Mouse (Mus musculus): Measurements from ENCODE around the gene Klc4. TPM values are rescaled to one million over a fixed set of nuclear protein-coding genes. Genes with fewer than 3 reads are reported as not detected.

The Klc4 gene
- polyA plus RNA-seq, 1 experiment from 2014 or later, result 39.0 TPM

DNA sequence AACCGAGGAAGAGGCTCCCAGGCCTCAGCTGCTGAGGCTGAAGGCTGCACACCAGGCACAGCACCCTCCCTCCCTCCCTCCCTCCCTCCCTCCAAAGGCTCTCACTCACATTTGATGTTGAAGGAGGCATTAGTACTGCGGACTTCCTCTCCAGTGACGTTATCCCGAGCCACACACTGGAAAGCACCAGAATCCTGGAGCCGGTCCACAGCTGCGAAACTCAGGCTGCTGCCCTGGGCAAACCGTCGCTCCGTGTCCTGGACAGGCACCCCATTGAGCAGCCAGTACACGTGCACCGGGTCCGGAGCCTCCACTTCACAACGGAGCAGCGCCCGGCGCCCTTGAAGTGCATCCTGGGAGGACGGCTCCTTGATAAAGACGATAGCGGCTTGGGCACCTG lies 54.4 kb downstream of the Klc4 start:
- Histone ChIP-seq H3K27ac (no peak overlapping the region), H3K9ac (no peak overlapping the region), H3K9me3 (no peaks in the 10 kb centered on the region), H3K4me2 (no peak overlapping the region), H3K4me3 (replicated peaks) (no peak overlapping the region), H3K27me3 (no peaks in the 10 kb centered on the region), H3K36me3 (replicated peaks) (peaks cover 43% of the 10 kb centered on the region), H3K4me1 (peaks cover 9% of the 10 kb centered on the region)
- ATAC-seq (ENCODE audit: low FRiP score), result no peak
- 82% methylated on average over 19 of the region's 19 CpGs for WGBS

DNA sequence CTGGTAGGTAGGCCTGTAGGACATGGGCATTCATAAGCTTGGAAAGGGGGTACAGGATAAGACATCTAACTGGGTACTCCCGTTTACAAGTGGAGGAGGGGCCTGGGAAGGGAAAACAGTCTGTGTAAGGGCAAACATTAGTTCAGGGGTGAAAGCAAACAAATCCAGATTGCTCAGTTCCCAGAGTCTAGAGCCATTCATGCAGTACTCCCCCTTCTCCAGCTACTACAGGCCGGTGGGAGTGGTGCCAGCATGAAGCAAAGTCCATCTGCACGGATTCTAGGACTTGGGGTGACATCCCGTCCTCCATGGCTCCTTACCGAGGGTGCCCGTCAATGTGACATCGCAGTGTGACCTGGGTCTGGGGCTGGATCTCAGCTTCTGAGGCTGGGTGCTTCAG lies 55.4 kb downstream of the Klc4 start:
- no peak overlapping the region for H3K4me2 ChIP-seq
- peaks cover 52% of the 10 kb centered on the region for H3K36me3 ChIP-seq (replicated peaks)

DNA sequence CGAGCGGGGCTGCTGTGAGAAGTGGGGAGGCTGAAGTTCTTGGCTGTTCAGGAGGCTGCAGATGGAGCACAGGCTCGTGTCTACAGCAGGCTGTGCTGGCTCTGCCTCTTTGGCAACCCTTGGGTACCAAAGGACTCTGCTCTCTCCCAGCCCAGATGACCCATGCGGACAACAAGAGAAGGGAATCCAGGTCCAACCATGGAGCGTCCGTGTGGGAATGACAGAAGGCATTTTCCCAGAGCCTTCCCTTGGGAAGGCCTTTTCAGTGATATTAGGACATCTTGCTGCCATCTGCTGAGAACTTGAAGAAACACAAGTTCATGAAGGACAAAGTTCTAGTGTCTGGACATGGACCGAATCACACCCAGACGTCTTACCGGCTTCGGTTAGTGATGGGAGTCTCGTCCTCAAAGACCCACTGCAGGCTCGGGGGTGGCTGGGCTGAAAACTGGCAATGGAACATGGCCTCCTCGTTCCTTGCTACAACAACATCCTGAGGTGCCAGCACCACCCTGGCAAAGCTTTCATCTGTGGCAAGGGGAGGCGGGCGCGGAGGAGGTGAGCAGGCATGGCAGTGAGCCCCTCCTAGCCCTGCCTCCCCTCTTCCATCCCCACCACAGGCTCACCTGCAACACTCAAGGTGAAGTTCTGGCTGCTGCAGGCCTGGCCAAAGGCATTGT lies 56.0 kb downstream of the Klc4 start:
- 92% methylated on average over 16 of the region's 16 CpGs for WGBS
- Histone ChIP-seq H3K9ac (no peak overlapping the region), H3K27me3 (no peaks in the 10 kb centered on the region), H3K36me3 (replicated peaks) (peaks cover 54% of the 10 kb centered on the region), H3K9me3 (no peaks in the 10 kb centered on the region), H3K4me1 (peaks cover 5% of the 10 kb centered on the region), H3K27ac (no peak overlapping the region), H3K4me3 (replicated peaks) (no peak overlapping the region), H3K4me2 (no peak overlapping the region)
- no peak for ATAC-seq (ENCODE audit: low FRiP score)

More for the DNA sequence above, 55.4 kb downstream of the Klc4 start:
- 96% methylated on average over 7 of the region's 7 CpGs for WGBS
- Histone ChIP-seq H3K27ac (no peak overlapping the region), H3K4me1 (peaks cover 9% of the 10 kb centered on the region), H3K9ac (no peak overlapping the region), H3K27me3 (no peaks in the 10 kb centered on the region), H3K4me3 (replicated peaks) (no peak overlapping the region), H3K9me3 (no peaks in the 10 kb centered on the region)
- ATAC-seq (ENCODE audit: low FRiP score), result no peak

DNA sequence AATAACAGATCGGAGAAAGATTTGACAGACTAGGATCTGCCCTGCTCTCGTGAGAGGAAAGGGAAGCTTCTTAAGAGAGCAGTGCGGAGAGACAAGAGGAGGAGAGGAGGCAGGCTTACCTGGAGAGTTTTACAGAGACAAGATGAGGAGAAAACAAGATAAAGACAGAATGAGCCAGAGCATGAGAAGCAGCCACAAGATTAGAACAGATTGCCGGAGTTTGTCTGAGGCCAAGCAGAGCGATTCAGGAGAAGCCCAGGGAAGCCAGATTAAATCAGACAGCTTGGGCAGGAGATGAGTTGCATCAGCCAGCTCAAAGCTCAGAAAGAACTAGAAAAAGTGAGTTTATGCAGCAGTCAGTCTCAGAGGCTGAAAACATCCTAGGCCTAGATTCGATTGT lies 56.9 kb downstream of the Klc4 start:
- ATAC-seq (ENCODE audit: low FRiP score), result no peak
- WGBS, result 96% methylated on average over 6 of the region's 6 CpGs

DNA sequence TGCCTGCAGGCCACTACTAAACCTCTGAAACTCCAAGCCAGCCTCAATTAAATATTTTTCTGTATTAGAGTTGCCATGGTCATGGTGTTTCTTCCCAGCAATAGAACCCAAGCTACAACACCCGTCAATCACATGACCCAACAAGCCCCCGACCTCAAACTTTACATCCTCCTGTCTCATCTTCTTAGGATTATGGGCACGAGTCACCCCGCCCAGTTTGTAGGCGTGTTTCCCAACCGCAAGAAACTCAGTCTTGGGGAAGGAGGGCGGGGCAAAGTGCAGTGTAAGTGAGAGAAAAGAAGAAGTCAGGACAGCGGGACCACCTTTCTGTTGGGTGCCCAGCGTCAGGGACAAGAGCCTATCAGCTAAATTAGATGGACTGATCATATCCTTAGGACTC lies 57.6 kb downstream of the Klc4 start:
- no peak overlapping the region for H3K4me2 ChIP-seq
- no peak for ATAC-seq (ENCODE audit: low FRiP score)
- H3K27me3 ChIP-seq, result no peaks in the 10 kb centered on the region
- no peak overlapping the region for H3K4me3 ChIP-seq (replicated peaks)
- H3K4me1 ChIP-seq, result no peaks in the 10 kb centered on the region
- H3K9me3 ChIP-seq, result no peaks in the 10 kb centered on the region
- H3K27ac ChIP-seq, result no peak overlapping the region
- WGBS, result 93% methylated on average over 9 of the region's 9 CpGs
- H3K36me3 ChIP-seq (replicated peaks), result peaks cover 54% of the 10 kb centered on the region
- no peak overlapping the region for H3K9ac ChIP-seq

More for the DNA sequence above, 56.9 kb downstream of the Klc4 start:
- peaks cover 54% of the 10 kb centered on the region for H3K36me3 ChIP-seq (replicated peaks)
- H3K4me1 ChIP-seq, result no peaks in the 10 kb centered on the region
- no peak overlapping the region for H3K9ac ChIP-seq
- H3K27me3 ChIP-seq, result no peaks in the 10 kb centered on the region
- no peak overlapping the region for H3K4me2 ChIP-seq
- no peaks in the 10 kb centered on the region for H3K9me3 ChIP-seq
- H3K27ac ChIP-seq, result no peak overlapping the region
- no peak overlapping the region for H3K4me3 ChIP-seq (replicated peaks)

DNA sequence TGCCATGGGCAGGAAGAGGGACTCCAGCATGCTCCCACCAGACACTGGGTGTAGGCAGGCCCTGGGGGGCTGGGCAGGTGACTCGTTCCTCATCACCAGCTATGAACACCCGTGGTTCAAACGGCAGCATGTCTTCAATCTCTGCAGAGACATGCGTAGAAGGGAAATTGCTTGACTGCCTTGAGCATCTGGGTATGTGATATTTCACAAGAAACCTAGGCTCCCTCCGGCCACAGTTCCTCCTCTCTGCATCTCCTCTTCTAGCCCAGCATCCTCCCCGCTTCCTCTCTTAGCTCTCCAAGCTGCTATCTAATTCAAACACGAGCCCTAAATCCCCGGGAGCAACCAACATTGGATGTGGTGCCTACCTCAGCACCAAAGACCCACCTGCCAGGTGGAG lies 59.5 kb downstream of the Klc4 start:
- no peak overlapping the region for H3K9ac ChIP-seq
- 94% methylated on average over 8 of the region's 8 CpGs for WGBS

More for the DNA sequence above, 59.5 kb downstream of the Klc4 start:
- Histone ChIP-seq H3K4me1 (no peaks in the 10 kb centered on the region), H3K27me3 (no peaks in the 10 kb centered on the region), H3K9me3 (no peaks in the 10 kb centered on the region), H3K4me2 (no peak overlapping the region), H3K36me3 (replicated peaks) (peaks cover 67% of the 10 kb centered on the region), H3K4me3 (replicated peaks) (no peak overlapping the region), H3K27ac (no peak overlapping the region)
- ATAC-seq (ENCODE audit: low FRiP score), result no peak

Other genes starting within 250 kb of the Klc4 start
- 0.79 and 0.91 TPM in 2 replicates for gene Crip3, start 217.1 kb downstream of the Klc4 start, polyA plus RNA-seq (2016; fragmentation: Nextera tagmentation; extraction: Ambion mirVana)
- 0.14 TPM in 1 of 2 replicates, not detected in the other for gene Slc22a7, start 207.6 kb downstream of the Klc4 start, polyA plus RNA-seq (2016; fragmentation: Nextera tagmentation; extraction: Ambion mirVana)
- gene Ttbk1, start 158.3 kb downstream of the Klc4 start, polyA plus RNA-seq (2016; fragmentation: Nextera tagmentation; extraction: Ambion mirVana), result 4.0 and 5.0 TPM in 2 replicates
- gene Dnph1, start 149.3 kb downstream of the Klc4 start, polyA plus RNA-seq (2016; fragmentation: Nextera tagmentation; extraction: Ambion mirVana), result 68.3 and 71.7 TPM in 2 replicates
- gene Cul9, start 99.6 kb downstream of the Klc4 start, polyA plus RNA-seq (2016; fragmentation: Nextera tagmentation; extraction: Ambion mirVana), result 9.8 and 11.3 TPM in 2 replicates
- gene Srf, start 89.8 kb downstream of the Klc4 start, polyA plus RNA-seq (2016; fragmentation: Nextera tagmentation; extraction: Ambion mirVana), result 5.0 TPM in 2 replicates
- gene Ptk7, start 16.5 kb downstream of the Klc4 start, polyA plus RNA-seq (2016; fragmentation: Nextera tagmentation; extraction: Ambion mirVana), result 55.3 and 56.4 TPM in 2 replicates
- 76.6 and 102 TPM in 2 replicates for gene Mrpl2, start 207 bp upstream of the Klc4 start, polyA plus RNA-seq (2016; fragmentation: Nextera tagmentation; extraction: Ambion mirVana)
- gene Cul7, start 4.3 kb upstream of the Klc4 start, polyA plus RNA-seq (2016; fragmentation: Nextera tagmentation; extraction: Ambion mirVana), result 46.5 and 47.8 TPM in 2 replicates
- gene Rrp36, start 28.3 kb upstream of the Klc4 start, polyA plus RNA-seq (2016; fragmentation: Nextera tagmentation; extraction: Ambion mirVana), result 54.4 and 57.6 TPM in 2 replicates
- 156 and 158 TPM in 2 replicates for gene Mea1, start 32.8 kb upstream of the Klc4 start, polyA plus RNA-seq (2016; fragmentation: Nextera tagmentation; extraction: Ambion mirVana)
- gene Klhdc3, start 34.9 kb upstream of the Klc4 start, polyA plus RNA-seq (2016; fragmentation: Nextera tagmentation; extraction: Ambion mirVana), result 131 and 137 TPM in 2 replicates
- gene Ppp2r5d, start 59.1 kb upstream of the Klc4 start, polyA plus RNA-seq (2016; fragmentation: Nextera tagmentation; extraction: Ambion mirVana), result 111 and 124 TPM in 2 replicates
- 28.7 and 29.3 TPM in 2 replicates for gene Pex6, start 65.4 kb upstream of the Klc4 start, polyA plus RNA-seq (2016; fragmentation: Nextera tagmentation; extraction: Ambion mirVana)
- 0.54 and 0.91 TPM in 2 replicates for gene Gnmt, start 83.1 kb upstream of the Klc4 start, polyA plus RNA-seq (2016; fragmentation: Nextera tagmentation; extraction: Ambion mirVana)
- 56.6 and 57.3 TPM in 2 replicates for gene Cnpy3, start 106.2 kb upstream of the Klc4 start, polyA plus RNA-seq (2016; fragmentation: Nextera tagmentation; extraction: Ambion mirVana)
- gene Ptcra, start 117.7 kb upstream of the Klc4 start, polyA plus RNA-seq (2016; fragmentation: Nextera tagmentation; extraction: Ambion mirVana), result 0.24 and 0.36 TPM in 2 replicates
- gene 2310039H08Rik, start 126.6 kb upstream of the Klc4 start, polyA plus RNA-seq (2016; fragmentation: Nextera tagmentation; extraction: Ambion mirVana), result 57.2 and 61.2 TPM in 2 replicates
- gene Rpl7l1, start 136.7 kb upstream of the Klc4 start, polyA plus RNA-seq (2016; fragmentation: Nextera tagmentation; extraction: Ambion mirVana), result 154 and 178 TPM in 2 replicates
- gene Bicral, start 212.5 kb upstream of the Klc4 start, polyA plus RNA-seq (2016; fragmentation: Nextera tagmentation; extraction: Ambion mirVana), result 7.1 and 7.5 TPM in 2 replicates
- gene Tbcc, start 244.7 kb upstream of the Klc4 start, polyA plus RNA-seq (2016; fragmentation: Nextera tagmentation; extraction: Ambion mirVana), result 63.2 and 67.3 TPM in 2 replicates

Data from forebrain, embryonic 12.5 days (tissue).